Mouse (Mus musculus): ENCODE measurements around the gene Dync1i1. TPM values are rescaled to one million over a fixed set of nuclear protein-coding genes. Genes with fewer than 3 reads are reported as not detected.

The Dync1i1 gene
- total RNA-seq, 1 experiment from 2014 or later, result 0.89 TPM

GRCm38 (mm10) chr6:5828409-5828974 lies 103.1 kb downstream of the Dync1i1 start:
- no peak; a peak in 1 of 4 replicates for ATAC-seq (replicated peaks in 1 of 2; ENCODE audit: insufficient read depth in 1 of 2, low FRiP score in 2 of 2, low TSS enrichment in 1 of 2, low read depth in 1 of 2, poor library complexity in 2 of 2, severe bottlenecking in 2 of 2)

DNA sequence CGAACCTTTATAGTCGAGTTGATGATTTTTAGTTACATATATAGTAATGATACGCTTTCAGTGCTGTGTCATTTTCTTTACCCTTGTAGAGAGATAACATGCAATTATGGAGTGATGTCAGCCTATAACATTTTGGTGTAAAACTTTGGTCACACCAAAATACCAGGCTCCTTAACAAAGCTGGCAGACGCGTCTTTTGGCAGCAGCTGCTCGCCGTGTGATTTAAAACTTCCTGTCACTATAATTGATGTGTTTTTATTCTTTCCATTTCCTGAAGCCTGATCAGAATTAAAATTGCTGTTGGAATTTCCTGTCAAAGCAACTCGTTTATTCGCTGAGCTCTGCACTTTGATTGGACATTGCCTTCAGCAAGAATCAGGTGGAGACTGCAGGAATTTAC lies 103.7 kb downstream of the Dync1i1 start:
- ATAC-seq (replicated peaks in 1 of 2; ENCODE audit: insufficient read depth in 1 of 2, low FRiP score in 2 of 2, low TSS enrichment in 1 of 2, low read depth in 1 of 2, poor library complexity in 2 of 2, severe bottlenecking in 2 of 2), result no peak; a peak in 1 of 4 replicates

DNA sequence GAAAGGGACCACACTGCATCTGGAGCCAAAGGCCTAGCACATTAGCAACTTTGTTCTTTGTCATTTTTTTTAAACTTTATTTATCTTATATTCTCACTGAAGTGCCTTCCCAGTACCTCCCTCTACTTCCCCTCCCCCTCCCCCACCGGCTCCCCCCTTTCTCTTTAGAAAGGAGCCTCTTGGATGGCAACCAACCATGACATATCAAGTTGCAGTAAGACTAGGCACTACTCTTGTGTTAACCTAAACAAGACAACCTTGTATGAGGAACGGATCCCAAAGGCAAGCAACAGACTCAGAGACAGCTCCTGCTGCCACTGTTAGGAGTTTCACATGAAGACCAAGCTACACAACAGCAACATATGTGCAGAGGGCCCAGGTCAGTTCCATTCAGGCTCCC lies 105.3 kb downstream of the Dync1i1 start:
- ATAC-seq (replicated peaks in 1 of 2; ENCODE audit: insufficient read depth in 1 of 2, low FRiP score in 2 of 2, low TSS enrichment in 1 of 2, low read depth in 1 of 2, poor library complexity in 2 of 2, severe bottlenecking in 2 of 2), result no peak

DNA sequence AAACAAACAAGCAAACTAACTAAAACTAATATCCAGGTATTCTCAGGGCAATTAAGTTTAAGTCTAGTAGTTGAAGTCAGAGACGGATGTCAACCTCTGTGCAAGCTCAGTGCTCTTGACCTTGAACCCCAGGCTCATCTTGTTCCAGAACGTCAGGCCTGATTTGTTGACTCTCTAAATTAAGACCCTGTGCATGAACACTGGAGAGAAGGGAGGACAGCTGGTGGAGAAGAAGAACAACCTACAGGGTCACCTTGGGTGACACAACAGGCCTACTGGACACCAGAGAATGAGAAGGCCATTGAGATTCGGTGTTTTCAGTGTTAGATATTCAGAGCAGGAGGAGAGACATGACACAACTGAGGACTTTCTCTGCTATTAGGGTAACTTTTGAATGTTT lies 105.8 kb downstream of the Dync1i1 start:
- no peak for ATAC-seq (replicated peaks in 1 of 2; ENCODE audit: insufficient read depth in 1 of 2, low FRiP score in 2 of 2, low TSS enrichment in 1 of 2, low read depth in 1 of 2, poor library complexity in 2 of 2, severe bottlenecking in 2 of 2)

GRCm38 (mm10) chr6:5832838-5833237 lies 107.4 kb downstream of the Dync1i1 start:
- ATAC-seq (replicated peaks in 1 of 2; ENCODE audit: insufficient read depth in 1 of 2, low FRiP score in 2 of 2, low TSS enrichment in 1 of 2, low read depth in 1 of 2, poor library complexity in 2 of 2, severe bottlenecking in 2 of 2), result no peak

DNA sequence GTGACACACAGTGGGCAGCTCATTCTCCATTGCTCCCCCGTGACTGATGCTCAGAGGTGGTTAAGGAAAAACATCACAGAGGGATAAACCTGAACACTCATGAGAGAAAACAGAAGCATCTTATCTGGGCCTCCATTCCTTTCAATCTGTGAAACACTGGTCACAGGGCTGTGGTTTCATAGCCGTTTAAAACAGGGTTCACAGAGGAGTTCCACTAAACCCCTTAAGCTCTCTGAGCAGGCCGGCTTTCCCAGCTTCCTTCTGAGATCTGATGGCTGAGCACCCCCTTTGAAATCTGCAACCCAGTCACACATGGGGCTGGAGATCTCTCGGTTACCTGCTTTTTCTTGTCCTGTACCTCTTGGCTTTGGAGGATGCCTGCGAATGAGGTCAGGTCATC lies 117.0 kb downstream of the Dync1i1 start:
- ATAC-seq (replicated peaks in 1 of 2; ENCODE audit: insufficient read depth in 1 of 2, low FRiP score in 2 of 2, low TSS enrichment in 1 of 2, low read depth in 1 of 2, poor library complexity in 2 of 2, severe bottlenecking in 2 of 2), result no peak

- no peak for ATAC-seq (replicated peaks in 1 of 2; ENCODE audit: insufficient read depth in 1 of 2, low FRiP score in 2 of 2, low TSS enrichment in 1 of 2, low read depth in 1 of 2, poor library complexity in 2 of 2, severe bottlenecking in 2 of 2)
These were observed 120.7 kb downstream of the Dync1i1 start for GRCm38 (mm10) chr6:5846154-5846553.

GRCm38 (mm10) chr6:5854048-5854836 lies 128.8 kb downstream of the Dync1i1 start:
- no peak for ATAC-seq (replicated peaks in 1 of 2; ENCODE audit: insufficient read depth in 1 of 2, low FRiP score in 2 of 2, low TSS enrichment in 1 of 2, low read depth in 1 of 2, poor library complexity in 2 of 2, severe bottlenecking in 2 of 2)

GRCm38 (mm10) chr6:5855526-5855925 lies 130.1 kb downstream of the Dync1i1 start:
- ATAC-seq (replicated peaks in 1 of 2; ENCODE audit: insufficient read depth in 1 of 2, low FRiP score in 2 of 2, low TSS enrichment in 1 of 2, low read depth in 1 of 2, poor library complexity in 2 of 2, severe bottlenecking in 2 of 2), result no peak

- ATAC-seq (replicated peaks in 1 of 2; ENCODE audit: insufficient read depth in 1 of 2, low FRiP score in 2 of 2, low TSS enrichment in 1 of 2, low read depth in 1 of 2, poor library complexity in 2 of 2, severe bottlenecking in 2 of 2), result no peak
These were observed 132.9 kb downstream of the Dync1i1 start for GRCm38 (mm10) chr6:5858371-5858770.

DNA sequence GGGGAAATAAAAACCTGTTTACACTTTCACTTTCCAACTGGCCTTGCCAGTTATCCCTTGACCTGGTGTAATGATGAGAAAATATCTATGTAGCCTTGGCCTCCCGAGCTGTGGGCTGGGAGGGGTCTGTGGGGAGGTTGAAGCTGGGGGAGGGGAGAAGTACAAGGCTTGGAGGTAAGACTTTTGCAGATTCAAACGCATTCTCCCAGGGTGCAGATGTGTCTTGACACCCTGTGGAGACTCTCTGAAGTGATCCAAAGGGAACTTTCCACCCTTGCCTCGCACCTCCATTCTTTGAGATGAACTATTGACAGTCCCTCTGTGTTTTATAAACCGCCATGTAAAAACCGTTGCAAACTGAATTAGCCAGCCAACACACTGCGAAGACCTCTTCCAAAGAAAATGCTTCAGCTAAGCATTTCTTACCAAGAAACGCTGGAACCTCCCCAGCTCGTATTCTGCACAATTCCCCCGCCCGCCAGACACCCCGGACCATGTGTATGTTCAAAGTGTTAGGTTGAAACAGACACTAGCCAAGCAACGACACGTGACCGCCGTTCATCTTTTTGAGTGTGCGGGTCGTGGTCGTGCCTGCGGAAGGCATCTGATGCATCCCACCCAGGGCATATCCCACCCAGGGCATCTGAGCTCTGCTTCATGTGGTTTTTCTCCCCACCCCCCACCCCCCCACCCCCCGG lies 133.6 kb downstream of the Dync1i1 start:
- ATAC-seq (replicated peaks in 1 of 2; ENCODE audit: insufficient read depth in 1 of 2, low FRiP score in 2 of 2, low TSS enrichment in 1 of 2, low read depth in 1 of 2, poor library complexity in 2 of 2, severe bottlenecking in 2 of 2), result no peak

- no peak for ATAC-seq (replicated peaks in 1 of 2; ENCODE audit: insufficient read depth in 1 of 2, low FRiP score in 2 of 2, low TSS enrichment in 1 of 2, low read depth in 1 of 2, poor library complexity in 2 of 2, severe bottlenecking in 2 of 2)
These were observed 134.2 kb downstream of the Dync1i1 start for GRCm38 (mm10) chr6:5859630-5860029.

- peak in 1 of 2 experiments; percentile 37; a peak in 1 of 4 replicates for ATAC-seq (replicated peaks in 1 of 2; ENCODE audit: insufficient read depth in 1 of 2, low FRiP score in 2 of 2, low TSS enrichment in 1 of 2, low read depth in 1 of 2, poor library complexity in 2 of 2, severe bottlenecking in 2 of 2)
These were observed 140.7 kb downstream of the Dync1i1 start for GRCm38 (mm10) chr6:5866091-5866490.

DNA sequence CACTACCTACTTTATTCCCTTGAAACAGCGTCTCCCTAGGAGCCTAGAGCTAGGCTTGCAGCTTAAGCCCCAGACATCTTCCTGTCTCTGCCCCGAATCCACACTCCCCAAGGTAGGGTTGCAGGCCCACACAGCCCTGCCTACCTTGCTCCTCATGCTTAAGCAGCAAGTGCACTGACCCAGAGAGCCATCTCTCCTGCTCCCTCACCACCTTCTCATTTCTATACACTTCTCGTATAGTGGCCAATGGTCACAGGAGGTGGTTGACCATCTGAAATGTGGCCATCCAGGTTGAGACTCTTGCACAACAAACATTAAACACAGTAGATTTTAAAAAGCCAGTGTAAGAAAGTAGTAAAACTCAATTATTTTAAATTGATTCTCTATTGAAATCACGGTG lies 141.8 kb downstream of the Dync1i1 start:
- no peak for ATAC-seq (replicated peaks in 1 of 2; ENCODE audit: insufficient read depth in 1 of 2, low FRiP score in 2 of 2, low TSS enrichment in 1 of 2, low read depth in 1 of 2, poor library complexity in 2 of 2, severe bottlenecking in 2 of 2)

DNA sequence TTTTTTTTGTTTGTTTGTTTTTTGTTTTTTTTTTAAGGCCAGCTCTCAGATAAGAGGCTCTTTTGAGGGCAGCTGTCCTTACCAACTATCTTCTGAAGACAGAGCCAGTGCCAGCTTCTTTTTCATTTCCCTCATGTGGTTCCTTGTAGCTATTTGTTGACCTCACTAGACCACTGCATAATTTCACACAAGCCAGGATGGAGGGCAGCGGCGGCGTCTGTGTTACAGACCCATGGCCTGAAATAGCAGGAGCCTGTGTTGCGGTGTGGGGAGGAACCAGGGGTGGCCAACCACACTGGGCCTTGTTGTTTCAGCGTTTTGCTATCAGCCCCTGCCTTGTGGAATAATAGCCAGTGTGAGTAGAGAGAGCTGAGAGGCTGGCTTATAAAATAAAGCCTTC lies 145.6 kb downstream of the Dync1i1 start:
- no peak for ATAC-seq (replicated peaks in 1 of 2; ENCODE audit: insufficient read depth in 1 of 2, low FRiP score in 2 of 2, low TSS enrichment in 1 of 2, low read depth in 1 of 2, poor library complexity in 2 of 2, severe bottlenecking in 2 of 2)

DNA sequence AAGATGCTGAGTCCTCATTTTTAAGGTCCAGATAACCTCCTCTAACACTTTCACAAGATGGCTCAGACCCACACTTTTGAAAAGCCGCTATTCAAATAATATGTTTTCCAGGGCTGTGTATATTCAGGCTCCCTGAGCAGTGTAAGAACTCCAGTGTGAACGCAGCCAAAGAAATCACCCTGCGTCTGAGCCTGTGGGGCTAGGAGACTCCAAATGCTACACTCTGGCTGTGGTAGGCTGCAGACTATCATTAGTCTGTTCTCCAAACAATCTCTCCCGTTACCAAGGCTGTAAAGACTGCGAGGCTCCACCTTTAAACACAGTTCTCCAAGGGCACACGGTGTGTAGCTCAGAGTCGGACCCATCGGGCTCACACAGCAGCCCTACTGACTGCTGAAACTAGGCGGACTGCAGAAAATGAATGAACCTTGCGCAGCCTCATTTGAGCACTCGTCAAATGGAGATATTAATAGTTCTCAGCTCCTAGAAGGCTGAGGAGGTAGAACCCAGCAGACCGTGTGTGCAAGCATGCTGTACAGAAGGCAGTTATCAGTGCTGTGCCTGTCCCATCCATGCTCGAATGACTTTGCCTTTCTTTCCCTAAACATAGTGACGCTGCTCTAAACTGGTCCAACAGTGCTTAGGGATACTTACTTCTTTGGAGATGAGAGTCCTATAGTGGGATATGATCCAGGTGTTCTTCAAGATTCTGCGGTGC lies 146.3 kb downstream of the Dync1i1 start:
- no peak for ATAC-seq (replicated peaks in 1 of 2; ENCODE audit: insufficient read depth in 1 of 2, low FRiP score in 2 of 2, low TSS enrichment in 1 of 2, low read depth in 1 of 2, poor library complexity in 2 of 2, severe bottlenecking in 2 of 2)

- ATAC-seq (replicated peaks in 1 of 2; ENCODE audit: insufficient read depth in 1 of 2, low FRiP score in 2 of 2, low TSS enrichment in 1 of 2, low read depth in 1 of 2, poor library complexity in 2 of 2, severe bottlenecking in 2 of 2), result no peak
These were observed 163.9 kb downstream of the Dync1i1 start for GRCm38 (mm10) chr6:5889341-5889740.

- no peak for ATAC-seq (replicated peaks in 1 of 2; ENCODE audit: insufficient read depth in 1 of 2, low FRiP score in 2 of 2, low TSS enrichment in 1 of 2, low read depth in 1 of 2, poor library complexity in 2 of 2, severe bottlenecking in 2 of 2)
These were observed 185.9 kb downstream of the Dync1i1 start for GRCm38 (mm10) chr6:5911295-5911694.
